Mouse (Mus musculus): ENCODE results near the gene Bag3.
"Not testable (repeated sequence)": the region's sequence is repeated elsewhere in the genome, so short reads cannot be mapped to it uniquely, and the experiment has no call there.

The Bag3 gene

GRCm38 (mm10) chr7:128569987-128570656 is 46.7 kb downstream of the Bag3 start:
- DNase-seq, result no peak

DNA sequence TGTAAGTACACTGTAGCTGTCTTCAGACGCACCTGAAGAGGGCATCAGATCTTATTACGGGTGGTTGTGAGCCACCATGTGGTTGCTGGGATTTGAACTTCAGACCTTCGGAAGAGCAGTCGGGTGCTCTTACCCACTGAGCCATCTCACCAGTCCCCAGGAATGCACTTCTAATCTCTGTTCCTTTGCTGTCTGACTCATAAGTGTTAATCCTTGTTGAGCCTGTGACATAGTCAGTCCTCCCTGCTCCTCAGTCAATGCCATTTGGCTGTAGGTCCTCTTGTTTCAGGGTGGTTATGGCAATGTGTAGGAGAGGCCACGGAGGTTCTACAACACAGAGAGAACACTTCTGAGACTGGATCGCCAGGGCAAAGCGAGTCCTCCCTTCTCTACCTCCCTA is 47.2 kb downstream of the Bag3 start:
- DNase-seq, result not testable (repeated sequence)

DNA sequence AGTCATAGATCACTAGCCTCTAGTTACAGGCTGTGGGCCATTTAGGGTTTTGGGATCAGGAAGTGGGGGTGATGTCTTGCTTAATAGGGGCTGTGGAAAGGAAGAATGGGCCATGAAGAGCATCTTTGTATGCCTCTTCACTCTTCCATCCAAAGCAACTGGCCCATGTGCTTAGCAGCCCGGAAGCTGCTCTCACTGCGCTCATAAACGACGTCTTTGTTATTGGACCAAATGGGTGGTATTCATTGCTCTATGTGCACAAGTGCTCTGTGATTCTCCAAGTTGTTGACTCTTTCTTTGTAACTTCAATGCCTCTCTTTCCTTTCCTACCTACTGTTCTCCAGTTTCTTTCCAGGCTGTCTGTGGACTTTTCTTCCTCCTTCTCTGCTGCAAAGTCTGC is 48.6 kb downstream of the Bag3 start:
- DNase-seq, result no peak

DNA sequence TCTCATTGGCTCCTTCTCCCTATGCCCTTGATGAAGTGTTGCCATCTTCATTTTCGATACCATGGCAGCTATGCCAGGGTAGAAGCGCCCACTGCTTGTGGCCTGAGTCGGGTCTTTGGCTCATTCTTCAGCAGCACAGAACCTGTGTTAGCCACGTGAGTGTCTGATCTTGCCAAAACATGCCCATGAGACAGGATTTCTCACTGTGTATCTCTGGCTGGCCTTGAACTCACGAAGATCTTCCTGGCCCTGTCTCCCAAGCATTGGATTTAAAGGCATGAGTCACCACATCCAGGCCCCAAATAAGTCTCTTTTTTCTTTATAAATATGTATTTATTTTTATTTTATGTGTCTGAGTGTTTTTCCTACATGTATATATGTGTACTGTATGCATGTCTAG is 51.8 kb downstream of the Bag3 start:
- DNase-seq, result no peak

GRCm38 (mm10) chr7:128575794-128576193 is 52.4 kb downstream of the Bag3 start:
- DNase-seq, result no peak

DNA sequence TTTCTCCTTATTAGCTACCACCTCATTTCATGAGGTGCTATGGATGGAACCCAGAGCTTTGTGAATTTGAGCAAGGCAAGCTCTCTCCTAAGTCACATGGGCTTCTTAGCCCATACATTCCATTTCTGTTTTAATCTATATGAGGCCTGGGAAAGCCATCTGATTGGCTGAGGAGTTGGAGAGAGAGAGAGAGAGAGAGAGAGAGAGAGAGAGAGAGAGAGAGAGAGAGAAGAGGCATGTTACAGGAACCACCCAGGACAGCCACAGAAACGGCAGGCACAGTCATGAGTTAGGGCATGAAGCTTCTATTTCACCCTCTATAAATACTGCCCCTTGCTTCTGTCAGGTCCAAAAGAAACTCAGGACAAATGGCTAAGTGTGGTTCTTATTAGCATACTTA is 54.2 kb downstream of the Bag3 start:
- DNase-seq, result no peak

DNA sequence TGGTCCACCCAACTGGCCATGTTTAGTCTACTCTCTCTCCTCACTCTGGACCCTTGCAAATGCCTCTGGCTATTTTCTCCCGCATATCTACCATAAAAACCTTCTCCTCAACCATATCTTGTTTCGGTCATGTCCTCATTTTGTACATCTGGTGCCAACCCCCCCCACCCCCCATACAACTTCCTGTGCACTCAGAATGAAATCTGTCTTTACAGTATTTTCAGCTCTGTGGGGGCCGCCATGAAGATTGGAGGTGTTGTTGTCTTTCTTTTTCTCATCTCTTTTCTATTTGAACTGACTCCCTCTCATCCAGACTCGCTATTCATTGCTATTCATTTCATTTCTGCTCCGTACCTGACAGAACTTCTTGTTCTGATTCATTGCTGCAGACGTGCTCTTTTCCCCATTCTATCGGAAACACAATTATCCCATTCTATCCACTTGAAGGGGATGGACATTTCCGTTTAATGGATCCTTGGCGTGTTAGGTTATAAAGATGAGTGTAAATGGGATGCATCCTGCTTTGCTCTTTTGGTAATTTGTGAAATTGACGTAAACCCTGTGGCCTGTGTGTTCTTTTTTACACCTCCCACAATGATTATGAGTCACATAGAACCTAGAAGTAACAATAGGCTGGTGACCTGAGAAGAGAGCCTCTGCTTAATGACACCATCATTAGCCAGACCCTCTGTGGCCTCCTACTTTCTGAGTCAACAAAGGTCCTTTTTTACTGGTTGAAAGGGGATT is 55.0 kb downstream of the Bag3 start:
- no peak for DNase-seq

DNA sequence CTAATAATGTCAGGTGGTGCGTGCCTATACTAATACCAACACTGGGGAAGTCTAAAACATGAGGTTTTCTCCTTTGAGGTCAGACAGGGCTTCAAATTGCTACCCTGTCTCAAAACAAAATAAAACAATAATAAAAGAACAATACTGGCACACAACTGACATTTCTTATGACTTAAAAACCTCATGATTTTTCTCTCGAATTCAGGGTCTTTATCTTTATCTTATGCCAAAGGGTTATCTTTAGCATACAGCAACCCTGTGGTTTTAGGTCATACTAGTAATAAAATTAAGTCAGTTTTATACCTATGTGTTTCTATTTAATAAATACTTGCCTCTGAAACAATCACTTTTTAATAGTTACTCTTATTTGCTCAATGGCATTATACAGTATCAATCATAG is 56.0 kb downstream of the Bag3 start:
- no peak for DNase-seq

- DNase-seq, result no peak
These were observed 56.9 kb downstream of the Bag3 start for GRCm38 (mm10) chr7:128580318-128580717.

DNA sequence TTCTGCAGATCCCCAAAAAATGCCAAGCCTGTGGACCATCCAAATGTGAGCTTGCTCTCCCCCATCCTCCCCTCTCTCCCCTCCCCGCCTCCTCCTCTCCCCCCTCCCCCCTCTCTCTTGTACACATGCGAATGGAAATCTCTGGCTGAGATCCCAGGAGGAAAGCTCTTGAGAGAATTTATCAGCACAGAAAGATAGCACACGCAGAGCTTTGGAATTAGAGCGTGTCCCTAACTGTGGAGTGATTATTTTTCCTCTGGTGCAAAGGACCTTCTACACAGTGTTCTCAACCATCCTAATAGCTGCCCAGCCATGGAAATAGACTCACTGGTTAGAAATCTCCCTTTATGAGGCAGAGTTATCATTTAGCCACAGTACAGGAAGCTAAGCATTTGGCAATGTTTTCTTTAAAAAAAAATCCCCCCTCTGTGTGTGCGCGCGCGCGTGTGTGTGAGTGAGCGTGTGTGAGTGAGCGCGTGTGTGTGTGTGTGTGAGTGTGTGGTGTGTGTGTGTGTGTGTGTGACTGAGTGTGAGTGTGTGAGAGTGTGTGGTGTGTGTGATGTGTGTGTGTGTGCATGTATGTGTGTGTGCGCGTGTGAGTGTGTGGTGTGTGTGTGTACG is 58.6 kb downstream of the Bag3 start:
- peak; percentile 41 to 55 for DNase-seq

- DNase-seq, result peak; percentile 52 to 62
These were observed 60.0 kb downstream of the Bag3 start for GRCm38 (mm10) chr7:128583213-128583948.

DNA sequence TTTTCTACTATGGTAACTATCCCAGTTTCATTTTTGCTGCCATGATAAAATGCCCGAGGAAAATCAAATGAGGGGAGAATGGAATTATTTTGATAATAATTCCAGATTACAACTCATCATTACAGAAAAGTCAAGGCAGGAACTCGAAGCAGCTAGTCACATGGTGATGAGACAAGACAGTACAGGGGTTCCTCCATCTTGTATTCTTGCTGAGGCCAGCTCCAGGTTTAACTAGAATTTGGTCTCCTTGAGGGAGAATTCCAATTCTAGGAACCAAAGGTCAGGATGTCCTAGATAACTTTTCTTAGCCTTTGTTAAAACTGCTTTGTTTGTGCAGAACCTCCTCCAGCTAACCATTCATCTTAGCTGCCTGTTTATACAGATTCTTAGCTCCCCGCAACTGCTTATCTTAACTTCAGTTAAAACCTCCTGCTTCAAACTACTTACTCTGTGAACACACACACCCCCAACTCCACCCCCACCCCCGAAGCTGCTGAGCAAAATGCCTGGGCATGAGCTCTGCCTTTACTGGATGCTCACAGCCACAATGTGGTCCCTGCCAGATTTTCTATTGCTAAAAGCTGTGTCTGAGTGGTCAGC is 64.0 kb downstream of the Bag3 start:
- no peak for DNase-seq

- no peak for DNase-seq
These were observed 68.1 kb downstream of the Bag3 start for GRCm38 (mm10) chr7:128591345-128592084.

GRCm38 (mm10) chr7:128592118-128592935 is 68.9 kb downstream of the Bag3 start:
- DNase-seq, result peak; percentile 53 to 61

- no peak for DNase-seq
These were observed 69.5 kb downstream of the Bag3 start for GRCm38 (mm10) chr7:128592936-128593241.

DNA sequence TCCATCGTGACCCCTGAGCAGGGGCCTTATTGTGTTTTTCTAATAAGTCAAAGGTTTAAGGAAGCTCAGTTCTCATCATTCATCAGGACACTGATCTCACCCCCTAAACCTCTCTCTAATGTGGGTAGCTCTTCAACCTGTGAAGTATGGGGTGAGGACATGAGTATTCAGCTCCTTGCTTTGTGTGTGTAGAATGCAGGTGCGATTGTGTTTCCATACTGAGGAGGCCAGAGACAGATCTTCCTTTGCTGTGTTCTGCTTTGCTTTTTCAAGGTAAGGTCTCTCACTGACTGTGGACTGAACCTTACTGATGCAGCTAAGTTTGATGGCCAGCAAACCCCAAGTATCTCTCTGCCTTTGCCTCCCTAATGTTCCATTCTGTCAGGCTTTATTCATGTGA is 72.9 kb downstream of the Bag3 start:
- no peak for DNase-seq
